Mouse (Mus musculus): ENCODE measurements around the gene Cd276.

Gene Cd276

GRCm38 (mm10) chr9:58550928-58551327 lies 4.3 kb downstream of the Cd276 start:
- no peak for DNase-seq (ENCODE audit: low spot score)

- DNase-seq (ENCODE audit: low spot score): no peak
Measured at GRCm38 (mm10) chr9:58549694-58550093, 5.5 kb downstream of the Cd276 start.

DNA sequence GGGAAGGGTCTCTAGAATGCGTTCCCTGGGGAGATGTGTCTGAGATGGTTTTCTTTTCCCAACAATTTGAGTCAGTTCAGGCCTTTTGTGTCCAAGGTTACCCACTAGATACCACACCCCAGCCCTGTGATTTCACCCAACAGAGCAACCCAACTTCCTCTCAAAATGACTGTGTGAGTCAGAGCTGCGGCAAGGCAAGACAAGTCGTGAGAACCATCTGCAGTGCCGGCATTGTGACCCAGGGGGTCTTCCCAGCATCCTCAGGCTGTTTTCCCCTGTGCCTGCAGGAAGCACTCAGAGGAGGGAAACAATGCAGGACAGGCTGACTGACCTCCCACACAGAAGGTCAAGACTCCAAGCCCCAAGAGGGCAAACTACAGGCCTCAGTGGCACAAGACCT lies 6.3 kb downstream of the Cd276 start:
- no peak for DNase-seq (ENCODE audit: low spot score)

DNA sequence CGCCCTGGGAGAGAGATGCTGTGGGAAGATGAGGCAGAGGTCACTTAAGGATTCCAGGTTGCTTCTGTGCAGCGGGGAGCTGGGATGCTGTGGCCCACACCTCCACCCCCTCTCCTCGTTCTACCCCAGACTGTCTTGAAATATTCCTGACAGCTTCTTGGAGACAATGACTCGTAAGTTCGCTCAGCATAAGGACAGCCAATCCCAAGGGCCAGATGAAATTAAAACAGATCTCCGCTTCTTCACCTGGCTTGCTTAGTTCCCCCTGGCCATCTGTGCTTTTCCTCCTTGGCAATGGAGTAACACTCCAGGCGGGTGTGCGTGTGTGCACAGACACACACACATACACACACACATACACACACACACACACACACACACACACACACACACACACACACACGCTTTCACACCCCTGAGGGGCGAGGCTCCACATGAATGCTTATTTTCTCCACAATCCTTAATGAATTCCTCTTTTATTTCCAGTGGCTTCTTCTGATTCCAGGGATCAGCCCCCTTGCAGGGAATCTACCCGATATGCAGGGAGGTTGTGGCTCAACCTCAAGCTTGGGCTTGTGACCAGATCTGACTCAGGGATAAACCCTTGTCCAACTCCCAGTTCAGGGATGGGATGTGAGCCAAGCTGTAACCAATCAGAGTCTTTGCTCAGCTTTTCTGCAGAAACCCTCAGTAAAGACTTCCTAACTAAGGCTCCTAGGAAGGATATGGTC lies 8.4 kb downstream of the Cd276 start:
- no peak for DNase-seq (ENCODE audit: low spot score)

- DNase-seq (ENCODE audit: low spot score): no peak
Measured at GRCm38 (mm10) chr9:58545428-58545827, 9.8 kb downstream of the Cd276 start.

GRCm38 (mm10) chr9:58544879-58545324 lies 10.3 kb downstream of the Cd276 start:
- DNase-seq (ENCODE audit: low spot score): no peak

DNA sequence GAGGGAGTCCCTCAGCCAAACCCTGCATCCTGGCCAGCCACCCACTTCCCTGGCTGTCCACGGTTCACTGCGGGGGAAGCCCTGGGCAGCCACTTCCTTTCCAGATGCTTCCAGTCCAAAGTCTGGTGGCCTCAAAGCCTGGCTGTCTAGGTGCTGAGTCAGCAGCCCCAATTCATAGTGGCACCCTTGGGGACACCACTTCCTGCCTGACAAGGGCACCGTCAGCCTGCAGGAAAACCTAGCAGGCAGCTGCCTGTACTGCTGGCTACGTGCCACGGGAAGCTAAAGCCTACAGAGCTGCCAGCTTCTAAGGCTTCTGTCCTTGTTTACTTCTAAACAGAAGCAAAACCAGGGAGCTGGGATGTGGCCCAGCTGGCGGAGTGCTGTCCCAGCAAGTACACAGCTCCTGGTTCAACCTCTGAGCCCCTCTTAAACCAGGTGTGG lies 13.3 kb downstream of the Cd276 start:
- DNase-seq (ENCODE audit: low spot score): no peak

DNA sequence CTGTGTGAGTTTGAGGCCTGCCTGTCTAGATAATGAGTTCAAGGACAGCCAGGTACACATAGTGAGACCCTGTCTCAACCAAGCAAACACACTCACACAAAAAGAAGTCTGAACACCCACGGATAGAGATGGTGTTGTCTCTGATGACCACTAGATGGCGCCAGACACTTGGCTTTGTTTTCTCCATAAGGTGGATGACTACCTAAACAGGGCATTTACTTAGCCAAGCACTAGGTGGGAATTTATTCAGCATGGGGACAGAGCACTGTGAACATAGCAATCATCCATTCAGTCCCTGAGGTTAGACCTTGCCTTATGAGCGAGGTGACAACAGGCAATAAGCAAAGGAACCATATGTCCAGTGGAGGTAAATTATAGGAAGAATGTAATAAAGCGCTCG lies 15.4 kb downstream of the Cd276 start:
- no peak for DNase-seq (ENCODE audit: low spot score)

DNA sequence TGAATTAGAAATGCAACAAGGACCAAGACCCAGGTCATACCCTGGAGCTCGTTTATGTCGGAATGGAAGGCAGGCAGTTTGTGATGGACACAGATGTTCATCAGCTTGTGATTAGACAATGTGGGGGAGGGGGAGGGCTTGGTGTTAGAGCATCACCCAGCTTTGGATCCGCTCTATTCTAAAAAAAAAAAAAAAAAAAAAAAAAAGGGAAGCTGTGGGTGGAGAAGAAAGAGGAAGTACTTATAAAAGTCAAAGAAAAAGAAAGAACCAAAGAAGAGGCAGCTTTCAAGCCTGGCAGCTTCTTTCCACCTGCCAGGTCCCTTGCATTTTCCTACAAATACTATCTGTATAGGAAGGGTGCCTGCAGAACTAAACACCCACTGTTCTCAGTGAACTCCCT lies 17.5 kb downstream of the Cd276 start:
- no peak for DNase-seq (ENCODE audit: low spot score)

DNA sequence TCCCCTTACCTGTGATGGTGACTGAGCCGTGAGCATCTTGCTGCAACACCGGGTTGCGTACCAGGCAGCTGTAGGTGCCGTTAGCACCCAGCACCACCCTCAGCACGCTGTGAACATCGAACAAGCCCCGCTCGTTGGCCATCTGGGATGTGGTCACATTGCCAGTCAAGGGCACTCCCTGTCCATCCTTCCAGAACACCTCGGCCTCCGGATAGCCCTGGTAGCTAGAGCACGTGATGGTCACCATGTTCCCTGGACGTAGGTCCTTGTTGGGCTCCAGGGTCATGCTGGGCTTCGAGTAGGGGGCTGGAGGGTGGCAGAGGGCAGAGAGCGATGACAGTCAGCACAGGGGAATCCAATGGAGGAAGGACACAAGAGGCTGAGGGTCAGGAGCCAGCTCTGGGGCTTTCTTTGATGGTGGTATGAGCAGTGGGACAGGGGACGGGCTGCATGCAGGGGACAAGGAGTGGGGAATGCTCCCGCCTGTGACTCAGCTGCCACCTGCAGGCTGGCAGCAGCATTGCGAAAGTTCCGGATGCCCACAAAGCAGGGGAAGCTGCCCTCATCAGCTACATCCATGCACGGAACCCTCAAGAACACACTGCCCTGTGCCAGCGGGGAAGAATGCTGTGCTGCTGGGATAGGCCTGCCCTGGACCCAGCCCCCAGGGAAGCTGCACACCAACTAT lies 19.6 kb downstream of the Cd276 start:
- DNase-seq (ENCODE audit: low spot score): no peak

DNA sequence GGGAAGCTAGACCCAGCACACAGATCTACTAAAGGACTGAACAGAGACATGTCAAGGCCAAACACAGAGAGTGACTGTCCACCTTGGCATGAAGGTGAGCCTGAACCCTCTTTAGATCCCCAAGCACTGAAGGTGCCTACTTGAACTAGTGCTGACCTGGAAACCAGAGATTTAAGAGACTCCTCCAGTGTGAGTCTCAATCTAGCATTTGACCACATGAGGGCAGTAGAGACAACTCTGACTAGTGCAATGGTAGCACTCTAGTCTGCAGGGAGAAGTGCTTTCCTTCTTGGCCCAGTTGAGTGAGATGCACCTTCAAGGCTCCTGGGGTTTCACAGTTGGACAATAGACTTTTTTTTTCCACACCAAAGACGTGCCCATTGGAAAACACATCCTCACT lies 20.5 kb downstream of the Cd276 start:
- no peak for DNase-seq (ENCODE audit: low spot score)

DNA sequence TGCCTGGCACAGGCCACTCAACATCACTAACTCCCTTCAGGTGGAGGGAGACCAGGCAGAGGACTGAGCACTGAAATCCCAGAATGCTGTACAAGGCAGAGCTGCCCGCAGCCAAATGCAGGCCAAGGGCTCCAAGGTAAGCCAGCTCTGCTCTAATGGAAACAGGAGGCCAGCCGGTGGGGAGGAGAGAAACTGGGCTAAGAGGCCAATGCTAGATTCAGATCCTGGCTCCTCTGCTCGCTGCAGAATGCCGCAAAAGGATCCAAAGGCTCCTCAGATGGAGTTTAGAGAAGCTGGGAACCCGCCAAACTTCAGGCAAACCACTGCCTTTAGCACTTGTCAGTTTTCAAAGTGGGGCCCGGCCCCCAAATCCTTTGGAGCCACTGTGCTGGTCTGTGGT lies 21.9 kb downstream of the Cd276 start:
- no peak for DNase-seq (ENCODE audit: low spot score)

- DNase-seq (ENCODE audit: low spot score): no peak
Measured at GRCm38 (mm10) chr9:58532236-58532635, 23.0 kb downstream of the Cd276 start.

- no peak for DNase-seq (ENCODE audit: low spot score)
Measured at GRCm38 (mm10) chr9:58530407-58530806, 24.8 kb downstream of the Cd276 start.

- DNase-seq (ENCODE audit: low spot score): no peak
Measured at GRCm38 (mm10) chr9:58527841-58528240, 27.4 kb downstream of the Cd276 start.

DNA sequence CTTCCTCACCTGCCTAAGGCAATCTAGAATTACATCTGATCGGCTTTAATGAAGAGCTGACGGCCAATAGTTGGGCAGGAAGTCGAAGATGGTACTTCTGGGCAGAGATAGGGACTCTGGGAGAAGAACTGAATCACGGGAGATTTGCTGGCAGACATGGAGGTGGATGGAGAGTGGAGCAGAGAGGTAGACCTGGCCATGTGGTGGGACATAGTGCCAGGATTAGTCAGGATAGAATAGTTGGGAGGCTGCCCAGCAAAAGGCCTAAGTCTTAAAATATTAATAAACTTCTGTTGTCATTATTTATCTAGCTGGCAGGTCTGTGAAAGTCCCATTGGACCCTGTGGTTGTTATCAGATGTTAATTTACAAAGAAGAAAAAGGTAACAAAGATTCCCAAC lies 30.1 kb downstream of the Cd276 start:
- no peak for DNase-seq (ENCODE audit: low spot score)

DNA sequence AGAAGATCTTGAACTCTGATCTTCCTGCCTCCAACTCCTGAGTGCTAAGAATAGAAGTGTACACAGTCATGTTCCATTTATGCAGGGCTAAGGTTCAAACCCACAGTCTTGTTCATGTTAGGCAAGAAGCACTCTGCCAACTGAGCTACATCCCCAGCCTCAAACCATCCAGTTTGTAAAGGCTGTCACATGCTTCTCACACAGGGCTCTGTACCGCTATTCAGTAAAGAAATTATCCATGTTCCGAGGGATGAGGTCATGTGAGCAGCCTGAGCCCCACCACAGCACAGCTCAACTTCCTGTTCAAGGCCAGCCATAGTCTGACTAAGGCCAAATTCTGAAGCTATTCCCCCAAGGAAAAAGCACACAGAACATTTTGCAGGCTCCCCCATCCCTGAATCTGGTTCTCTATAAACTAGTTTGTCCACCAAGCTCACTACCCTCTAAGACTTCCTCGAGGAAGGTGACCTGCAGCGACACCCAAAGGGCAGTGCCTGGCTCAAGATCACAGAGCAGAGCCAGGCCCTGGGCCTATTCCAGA lies 33.3 kb downstream of the Cd276 start:
- no peak for DNase-seq (ENCODE audit: low spot score)

GRCm38 (mm10) chr9:58520816-58521581 lies 34.2 kb downstream of the Cd276 start:
- DNase-seq (ENCODE audit: low spot score): no peak

- DNase-seq (ENCODE audit: low spot score): no peak
Measured at GRCm38 (mm10) chr9:58519953-58520352, 35.3 kb downstream of the Cd276 start.

DNA sequence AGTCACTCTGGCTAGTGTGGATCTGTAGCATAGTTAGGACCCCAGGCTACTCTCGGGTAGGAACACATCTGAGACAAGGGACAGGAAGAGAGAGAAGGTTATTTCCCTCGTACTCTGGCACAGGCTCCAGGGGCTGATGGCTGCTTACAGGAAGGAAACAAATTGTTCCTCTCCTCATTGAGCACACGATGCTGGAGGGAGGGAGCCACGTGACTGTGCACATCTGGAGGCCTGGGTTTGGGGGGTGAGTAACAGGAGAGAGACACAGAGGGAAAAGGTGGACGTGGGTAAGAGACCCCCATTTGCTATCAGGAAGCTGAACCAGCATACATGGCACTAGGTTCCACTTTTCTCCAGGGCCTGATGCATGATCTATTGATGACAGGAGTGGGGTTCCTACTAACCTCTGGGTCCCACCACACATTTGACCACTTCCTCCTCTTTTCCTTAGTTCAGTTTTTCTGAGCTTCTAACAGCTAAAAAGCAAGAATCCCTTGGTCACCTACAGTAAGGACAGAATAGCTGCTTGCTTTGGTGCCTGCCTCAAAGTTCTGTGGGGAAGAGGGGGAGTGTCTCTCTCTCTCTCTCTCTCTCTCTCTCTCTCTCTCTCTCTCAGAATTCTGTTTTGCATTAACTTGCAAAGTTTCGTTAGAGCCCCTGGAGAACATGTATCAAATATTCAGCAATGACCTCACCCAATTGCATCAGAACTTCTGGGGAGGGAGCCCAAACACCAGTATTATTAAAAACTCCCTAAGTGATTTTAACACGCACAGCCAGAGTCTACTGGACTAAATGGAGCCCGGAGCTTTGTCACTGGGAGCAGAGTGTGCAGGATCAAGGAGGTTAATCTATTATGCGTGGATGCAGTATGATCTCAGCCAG lies 37.1 kb downstream of the Cd276 start:
- DNase-seq (ENCODE audit: low spot score): no peak

- no peak for DNase-seq (ENCODE audit: low spot score)
Measured at GRCm38 (mm10) chr9:58516480-58516879, 38.8 kb downstream of the Cd276 start.

- no peak for DNase-seq (ENCODE audit: low spot score)
Measured at GRCm38 (mm10) chr9:58513749-58514148, 41.5 kb downstream of the Cd276 start.

Data from urinary bladder, postnatal 10 days (tissue).